Mouse (Mus musculus) midbrain, embryonic 14.5 days (tissue): ENCODE measurements around the gene Slc4a3. TPM values are rescaled to one million over a fixed set of nuclear protein-coding genes. Genes with fewer than 3 reads are reported as not detected.

Experiments
- ATAC-seq: fragments of 200-750 bp; cut with Nextera tagmentation; 2 replicates; pipeline ENCODE4 v1.8.0; 2017; ENCODE audit warnings: moderate number of reproducible peaks, moderate library complexity; ENCODE audit not compliant: low FRiP score, low TSS enrichment
- DNase-seq: peaks from one replicate; pipeline ENCODE4 v3.0.0-alpha.2; 2015
- H3K27ac ChIP-seq: fragments of 300-500 bp; sonication (generic); replicated peaks from 2 replicates; pipeline ENCODE4 v1.5.1; 2014; ENCODE audit warnings: mild to moderate bottlenecking, low read depth, low read length, moderate library complexity
- H3K27me3 ChIP-seq: fragments of 300-500 bp; sonication (generic); 2 replicates; pipeline ENCODE4 v1.6.1; 2014; ENCODE audit warnings: low read length, control low read depth, mixed read lengths; ENCODE audit not compliant: control insufficient read depth, insufficient read depth
- H3K36me3 ChIP-seq: fragments of 300-500 bp; sonication (generic); 2 replicates; pipeline ENCODE4 v1.6.1; 2014; ENCODE audit warnings: low read length, control low read depth; ENCODE audit not compliant: control insufficient read depth, insufficient read depth
- H3K4me1 ChIP-seq: fragments of 300-500 bp; sonication (generic); 2 replicates; pipeline ENCODE4 v1.6.1; 2014; ENCODE audit warnings: mild to moderate bottlenecking, antibody characterized with exemption, low read length, control low read depth; ENCODE audit not compliant: control insufficient read depth, insufficient read depth
- H3K4me2 ChIP-seq: fragments of 300-500 bp; sonication (generic); 2 replicates; pipeline ENCODE4 v1.6.1; 2014; ENCODE audit warnings: mild to moderate bottlenecking, low read length, moderate library complexity
- H3K4me3 ChIP-seq: fragments of 300-500 bp; sonication (generic); replicated peaks from 2 replicates; pipeline ENCODE4 v1.5.1; 2014; ENCODE audit warnings: low read depth, low read length
- H3K9ac ChIP-seq: fragments of 300-500 bp; sonication (generic); replicated peaks from 2 replicates; pipeline ENCODE4 v1.6.1; 2014; ENCODE audit warnings: mild to moderate bottlenecking, low read length, moderate library complexity
- H3K9me3 ChIP-seq: fragments of 300-500 bp; sonication (generic); 2 replicates; pipeline ENCODE4 v1.6.1; 2016; ENCODE audit warnings: low read length, control low read depth, mixed read lengths; ENCODE audit not compliant: control insufficient read depth
- WGBS: fragments of 180-500 bp; shearing (Covaris S2); extraction: QIAGEN DNeasy Blood & Tissue Kit; methylation state at CpG from one replicate; pipeline ENCODE4 v1.1.7; 2014; 5-methylcytosine and 5-hydroxymethylcytosine counted together
- polyA plus RNA-seq: library from polyadenylated mRNA; unstranded; fragments of >200 nt; fragmentation: Nextera tagmentation; extraction: Ambion mirVana; gene quantifications from 2 replicates; pipeline ENCODE4 v1.2.1, GENCODE M21; 2014

Gene Slc4a3
- polyA plus RNA-seq, 1 experiment from 2014 or later, result 41.0 TPM

GRCm38 (mm10) chr1:75550586-75550985 is 4.5 kb downstream of the Slc4a3 start:
- H3K4me1 ChIP-seq, result peaks cover 14% of the 10 kb centered on the region
- H3K27ac ChIP-seq, result no peak overlapping the region
- no peak overlapping the region for H3K4me3 ChIP-seq
- ATAC-seq (no peak), DNase-seq (no peak)
- no peaks in the 10 kb centered on the region for H3K9me3 ChIP-seq
- H3K27me3 ChIP-seq, result no peaks in the 10 kb centered on the region
- H3K4me2 ChIP-seq, result no peak overlapping the region
- H3K36me3 ChIP-seq, result peaks cover 58% of the 10 kb centered on the region
- no peak overlapping the region for H3K9ac ChIP-seq
- WGBS, result 90% methylated on average over 15 of the region's 15 CpGs

- Histone ChIP-seq H3K4me3 (no peak overlapping the region), H3K4me2 (no peak overlapping the region), H3K4me1 (peaks cover 6% of the 10 kb centered on the region), H3K9ac (no peak overlapping the region), H3K27ac (no peak overlapping the region), H3K36me3 (peaks cover 77% of the 10 kb centered on the region), H3K27me3 (no peaks in the 10 kb centered on the region), H3K9me3 (no peaks in the 10 kb centered on the region)
- no peak for ATAC-seq
- DNase-seq, result no peak
- 92% methylated on average over 7 of the region's 7 CpGs for WGBS
These were observed 9.6 kb downstream of the Slc4a3 start for GRCm38 (mm10) chr1:75555680-75556079.

- Histone ChIP-seq H3K9me3 (no peaks in the 10 kb centered on the region), H3K4me1 (peaks cover 6% of the 10 kb centered on the region), H3K4me2 (no peak overlapping the region), H3K36me3 (peaks cover 71% of the 10 kb centered on the region), H3K4me3 (no peak overlapping the region), H3K9ac (no peak overlapping the region), H3K27me3 (no peaks in the 10 kb centered on the region), H3K27ac (no peak overlapping the region)
- ATAC-seq (no peak), DNase-seq (no peak)
- 88% methylated on average over 9 of the region's 9 CpGs for WGBS
These were observed 10.2 kb downstream of the Slc4a3 start for GRCm38 (mm10) chr1:75556143-75556781.

GRCm38 (mm10) chr1:75557041-75557440 is 11.0 kb downstream of the Slc4a3 start:
- WGBS, result 93% methylated on average over 7 of the region's 7 CpGs
- Histone ChIP-seq H3K9ac (no peak overlapping the region), H3K27ac (no peak overlapping the region), H3K36me3 (peaks cover 63% of the 10 kb centered on the region), H3K9me3 (no peaks in the 10 kb centered on the region), H3K4me1 (peaks cover 6% of the 10 kb centered on the region), H3K4me2 (no peak overlapping the region), H3K27me3 (no peaks in the 10 kb centered on the region), H3K4me3 (no peak overlapping the region)
- ATAC-seq (no peak), DNase-seq (no peak)

- Histone ChIP-seq H3K4me2 (no peak overlapping the region), H3K4me3 (no peak overlapping the region), H3K36me3 (peaks cover 47% of the 10 kb centered on the region), H3K9ac (no peak overlapping the region), H3K27ac (peak overlapping the region; percentile 50; the same call in 1 of the 2 replicates), H3K4me1 (peaks cover 6% of the 10 kb centered on the region), H3K9me3 (peaks cover 4% of the 10 kb centered on the region; the same call in 1 of the 2 replicates), H3K27me3 (no peaks in the 10 kb centered on the region)
- WGBS, result 91% methylated on average over 18 of the region's 18 CpGs
- DNase-seq (no peak), ATAC-seq (no peak)
These were observed 12.5 kb downstream of the Slc4a3 start for GRCm38 (mm10) chr1:75558388-75559178.

GRCm38 (mm10) chr1:75559212-75559925 is 13.3 kb downstream of the Slc4a3 start:
- no peak overlapping the region for H3K4me3 ChIP-seq
- H3K4me2 ChIP-seq, result peak overlapping the region; percentile 37
- H3K9ac ChIP-seq, result no peak overlapping the region
- peaks cover 6% of the 10 kb centered on the region for H3K4me1 ChIP-seq
- ATAC-seq (peak; percentile 92), DNase-seq (peak; percentile 96)
- WGBS, result 5% methylated on average over 17 of the region's 17 CpGs
- H3K36me3 ChIP-seq, result peaks cover 40% of the 10 kb centered on the region
- peak overlapping the region; percentile 50 for H3K27ac ChIP-seq
- H3K27me3 ChIP-seq, result no peaks in the 10 kb centered on the region
- peaks cover 4% of the 10 kb centered on the region; the same call in 1 of the 2 replicates for H3K9me3 ChIP-seq

GRCm38 (mm10) chr1:75560206-75560913 is 14.3 kb downstream of the Slc4a3 start:
- peaks cover 6% of the 10 kb centered on the region for H3K4me1 ChIP-seq
- ATAC-seq, result no peak
- peaks cover 4% of the 10 kb centered on the region; the same call in 1 of the 2 replicates for H3K9me3 ChIP-seq
- H3K36me3 ChIP-seq, result peaks cover 32% of the 10 kb centered on the region
- H3K27ac ChIP-seq, result 0 out of 2 replicates have a peak overlapping the region, but pooled peaks have one; percentile 10
- no peak overlapping the region for H3K4me2 ChIP-seq
- no peak overlapping the region for H3K9ac ChIP-seq
- no peaks in the 10 kb centered on the region for H3K27me3 ChIP-seq
- H3K4me3 ChIP-seq, result no peak overlapping the region
- 79% methylated on average over 12 of the region's 12 CpGs for WGBS
- DNase-seq, result no peak

- Histone ChIP-seq H3K4me3 (no peak overlapping the region), H3K27ac (0 out of 2 replicates have a peak overlapping the region, but pooled peaks have one; percentile 22), H3K4me1 (peaks cover 6% of the 10 kb centered on the region), H3K9me3 (peaks cover 4% of the 10 kb centered on the region; the same call in 1 of the 2 replicates), H3K4me2 (no peak overlapping the region), H3K27me3 (no peaks in the 10 kb centered on the region), H3K9ac (no peak overlapping the region), H3K36me3 (peaks cover 25% of the 10 kb centered on the region)
- DNase-seq (peak; percentile 30), ATAC-seq (no peak)
- 49% methylated on average over 4 of the region's 4 CpGs for WGBS
These were observed 15.3 kb downstream of the Slc4a3 start for GRCm38 (mm10) chr1:75561221-75561897.
